Mouse (Mus musculus) megakaryocyte, embryonic 14.5 days (primary cell): Measurements from ENCODE around the gene Pola2. TPM values are rescaled to one million over a fixed set of nuclear protein-coding genes. Genes with fewer than 3 reads are reported as not detected.

Experiments
- H3K27me3 ChIP-seq: replicated peaks from 2 replicates; pipeline ENCODE3; 2012; ENCODE audit warnings: inconsistent platforms
- H3K36me3 ChIP-seq: replicated peaks from 2 replicates; pipeline ENCODE3; 2012; ENCODE audit warnings: low read length, inconsistent platforms, mixed read lengths
- H3K4me1 ChIP-seq: 2 replicates; pipeline ENCODE4 v1.6.1; 2012; ENCODE audit warnings: inconsistent platforms
- H3K4me3 ChIP-seq: replicated peaks from 2 replicates; pipeline ENCODE3; 2012; ENCODE audit warnings: moderate library complexity, mild to moderate bottlenecking, inconsistent platforms
- H3K9me3 ChIP-seq: 2 replicates; pipeline ENCODE4 v1.6.1; 2012; ENCODE audit warnings: inconsistent platforms
- FLI1 ChIP-seq: IDR thresholded peaks from 2 replicates; pipeline ENCODE4 v1.6.1; 2012; ENCODE audit warnings: low read length, inconsistent platforms, mixed read lengths
- GATA1 ChIP-seq: IDR thresholded peaks from 3 replicates; pipeline ENCODE4 v1.6.1; 2012; ENCODE audit warnings: mixed read lengths, low read length, inconsistent platforms, borderline replicate concordance
- polyA plus RNA-seq: library from polyadenylated mRNA; stranded (reverse); fragments of >175 nt; gene quantifications from 2 replicates; pipeline ENCODE4 v1.2.3, GENCODE M21; 2012; ENCODE audit warnings: low replicate concordance; ENCODE audit not compliant: insufficient read depth

The Pola2 gene
- polyA plus RNA-seq = 11.0 and 14.1 TPM in 2 replicates

DNA sequence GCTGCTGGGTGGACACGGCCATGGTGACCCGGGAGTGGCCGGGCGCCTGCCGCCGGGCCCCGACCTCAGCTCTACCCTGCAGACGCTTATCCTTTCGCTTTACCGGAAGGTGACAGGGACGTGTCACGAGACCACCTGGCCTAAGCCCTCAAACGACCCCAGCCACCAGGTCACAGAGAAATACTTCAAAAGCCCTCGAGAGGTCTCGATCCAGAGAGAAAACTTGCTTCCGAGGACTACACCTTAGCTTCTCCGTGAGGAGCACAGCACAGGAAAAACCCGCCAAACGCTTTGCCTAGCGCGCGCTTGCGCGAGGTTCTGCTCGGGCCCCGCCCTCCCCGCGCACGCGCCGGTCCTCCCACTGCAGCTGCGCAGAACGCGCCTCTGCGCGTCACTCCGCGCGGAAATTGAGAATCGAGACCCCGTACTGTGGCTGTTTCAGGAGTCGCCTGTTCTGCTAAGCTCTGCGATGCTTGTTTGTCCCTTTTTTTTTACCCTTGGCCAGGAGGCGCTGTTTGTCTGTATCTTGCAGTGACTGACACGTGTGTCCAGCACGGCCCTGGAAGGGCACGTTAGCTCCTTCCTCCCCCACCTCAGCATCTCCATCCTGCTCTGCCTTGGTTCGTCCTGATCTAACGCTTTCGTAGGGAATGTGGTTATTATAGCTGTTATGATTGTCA is at the start of gene Pola2:
TSS of gene Pola2 (minus strand) at position 320 of the 680 bp plus-strand sequence.
- Histone ChIP-seq H3K27me3 (no peaks in the 10 kb centered on the region), H3K4me3 (peak within 1 kb of the TSS; percentile 96), H3K9me3 (no peaks in the 10 kb centered on the region), H3K4me1 (peaks cover 62% of the 10 kb centered on the region), H3K36me3 (peaks cover 21% of the 10 kb centered on the region)
- TF ChIP-seq FLI1 (0 out of 2 replicates have a peak, but pooled peaks have one; percentile 9), GATA1 (no peak)

DNA sequence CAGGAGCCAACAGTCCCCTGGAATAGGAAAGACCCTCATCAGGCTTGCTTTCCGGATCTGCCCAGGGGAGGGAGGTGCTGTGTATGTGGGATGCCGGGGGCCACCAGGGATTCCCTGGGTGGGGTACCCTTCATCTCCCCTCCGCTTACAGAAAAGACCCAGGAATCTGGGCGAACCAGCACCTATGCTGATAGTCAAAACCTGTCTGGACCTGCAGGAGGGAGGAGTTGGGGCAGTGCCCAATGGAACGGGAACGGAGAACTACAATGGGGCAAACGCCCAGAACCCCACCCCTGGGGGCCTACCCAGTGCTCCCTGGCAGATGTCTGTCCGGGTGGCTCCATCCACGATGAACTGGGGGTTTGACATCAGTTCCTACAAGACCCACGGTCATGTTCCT is 49.7 kb upstream of the Pola2 start:
- no peaks in the 10 kb centered on the region for H3K9me3 ChIP-seq
- H3K27me3 ChIP-seq = no peaks in the 10 kb centered on the region
- TF ChIP-seq GATA1 (no peak), FLI1 (no peak)
- H3K36me3 ChIP-seq = peaks cover 51% of the 10 kb centered on the region
- H3K4me3 ChIP-seq = no peak overlapping the region
- peaks cover 62% of the 10 kb centered on the region for H3K4me1 ChIP-seq

DNA sequence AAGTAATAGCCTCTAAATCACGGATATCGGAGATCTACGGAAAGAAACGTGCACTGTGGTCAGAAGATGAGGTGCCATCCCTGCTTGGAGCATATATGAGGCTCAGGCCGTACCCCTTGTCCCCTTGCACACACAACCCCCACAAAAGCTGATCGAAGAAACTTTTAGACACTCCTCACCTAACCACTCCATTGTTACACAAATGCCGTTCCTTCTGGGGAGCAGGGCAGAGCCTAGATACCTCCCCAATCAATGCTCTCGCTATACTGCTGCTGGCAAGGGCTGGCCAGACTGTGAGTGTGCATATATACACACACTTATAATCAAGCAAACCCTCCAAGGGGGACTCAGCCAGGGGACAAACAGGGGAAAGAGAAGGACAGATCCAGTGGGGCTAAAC is 45.1 kb upstream of the Pola2 start:
- Histone ChIP-seq H3K36me3 (peaks cover 79% of the 10 kb centered on the region), H3K27me3 (no peaks in the 10 kb centered on the region)

DNA sequence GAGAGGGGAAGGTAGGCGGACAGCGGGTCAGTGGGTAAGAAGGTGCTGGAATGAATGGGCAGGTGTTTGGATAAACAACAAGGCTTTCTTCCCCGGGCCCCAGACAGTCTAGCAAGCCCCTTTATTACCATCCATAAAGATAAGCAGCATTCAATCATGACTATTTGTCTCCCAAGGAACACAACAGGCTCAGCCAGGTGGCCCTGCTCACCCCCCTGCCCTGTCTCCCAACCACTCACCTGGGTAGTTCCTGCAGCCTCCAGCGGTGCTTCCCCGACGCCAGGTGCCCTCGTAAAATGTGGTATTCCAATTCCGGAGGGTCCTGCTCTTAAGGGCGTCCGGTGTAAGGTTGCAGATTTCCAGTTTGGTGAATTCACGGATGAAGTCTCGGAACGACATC is 43.0 kb upstream of the Pola2 start:
- Histone ChIP-seq H3K27me3 (no peaks in the 10 kb centered on the region), H3K36me3 (peaks cover 72% of the 10 kb centered on the region), H3K9me3 (no peaks in the 10 kb centered on the region), H3K4me3 (no peak overlapping the region), H3K4me1 (peaks cover 24% of the 10 kb centered on the region)
- TF ChIP-seq FLI1 (no peak), GATA1 (no peak)

More for the DNA sequence above, 45.1 kb upstream of the Pola2 start:
- no peak for TF ChIP-seq GATA1
- TF ChIP-seq FLI1 = no peak
- no peaks in the 10 kb centered on the region for H3K9me3 ChIP-seq
- H3K4me1 ChIP-seq = peaks cover 26% of the 10 kb centered on the region
- no peak overlapping the region for H3K4me3 ChIP-seq

DNA sequence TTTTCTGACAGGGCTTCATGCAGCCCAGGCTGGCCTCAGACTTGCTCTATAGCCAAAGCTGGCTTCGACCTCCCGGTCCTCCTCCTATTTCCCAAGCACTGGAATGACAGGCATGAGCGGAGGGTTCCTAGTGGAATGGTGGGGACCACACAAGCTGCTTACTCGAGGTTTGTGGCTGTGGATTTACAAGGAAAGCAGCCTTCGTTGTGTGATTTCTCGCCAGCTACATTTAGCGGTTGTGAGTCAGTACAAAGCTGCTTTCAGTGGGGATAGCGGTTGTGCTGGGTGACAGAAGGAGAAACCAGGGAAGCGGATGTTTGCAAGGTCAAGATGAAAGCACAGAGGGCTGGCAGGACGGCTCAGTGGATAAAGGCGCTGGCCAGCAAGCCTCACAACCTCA is 41.5 kb upstream of the Pola2 start:
- Histone ChIP-seq H3K4me1 (peaks cover 15% of the 10 kb centered on the region), H3K36me3 (peaks cover 69% of the 10 kb centered on the region), H3K27me3 (no peaks in the 10 kb centered on the region), H3K4me3 (no peak overlapping the region), H3K9me3 (no peaks in the 10 kb centered on the region)
- TF ChIP-seq FLI1 (no peak), GATA1 (no peak)

DNA sequence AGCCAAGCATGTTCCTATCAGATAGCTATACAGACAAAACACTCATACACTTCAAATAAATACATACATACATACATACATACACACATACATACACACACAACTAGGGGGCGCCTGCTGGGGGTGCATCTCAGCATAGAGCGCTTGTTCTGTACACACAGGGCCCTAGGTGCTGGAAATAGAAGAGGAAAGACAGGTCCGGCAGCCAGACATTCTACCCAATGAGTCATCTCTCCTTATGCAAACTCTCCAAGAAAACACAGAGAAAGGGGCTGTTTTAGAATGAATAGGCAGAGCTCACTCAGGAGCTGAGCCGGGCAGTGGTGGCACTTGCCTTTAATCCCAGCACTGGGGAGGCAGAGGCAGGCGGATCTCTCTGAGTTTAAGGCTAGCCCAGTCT is 36.0 kb upstream of the Pola2 start:
- Histone ChIP-seq H3K27me3 (no peaks in the 10 kb centered on the region), H3K4me3 (no peak overlapping the region), H3K9me3 (no peaks in the 10 kb centered on the region), H3K4me1 (peaks cover 30% of the 10 kb centered on the region), H3K36me3 (peaks cover 73% of the 10 kb centered on the region)
- no peak for TF ChIP-seq GATA1
- TF ChIP-seq FLI1 = no peak

DNA sequence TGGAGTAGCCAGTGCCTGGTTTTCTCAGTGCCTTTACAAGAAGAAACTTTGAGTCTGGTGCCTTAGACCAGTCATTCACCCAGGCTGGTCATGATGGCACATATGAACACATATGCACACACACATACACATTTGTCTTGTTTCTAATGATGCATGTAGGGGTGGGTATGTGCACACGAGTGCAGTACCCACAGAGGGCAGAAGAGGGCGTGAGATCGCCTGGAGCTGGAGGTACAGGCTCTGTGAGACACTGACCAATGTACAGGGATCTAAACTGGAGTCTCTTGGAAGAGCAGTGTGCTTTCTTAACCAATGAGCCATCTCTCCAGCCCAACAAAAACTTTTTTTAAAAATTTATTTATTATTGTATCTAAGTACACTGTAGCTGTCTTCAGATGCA is 34.2 kb upstream of the Pola2 start:
- Histone ChIP-seq H3K27me3 (no peaks in the 10 kb centered on the region), H3K9me3 (no peaks in the 10 kb centered on the region), H3K4me1 (peaks cover 26% of the 10 kb centered on the region), H3K4me3 (no peak overlapping the region), H3K36me3 (peaks cover 82% of the 10 kb centered on the region)
- TF ChIP-seq FLI1 (no peak), GATA1 (no peak)

DNA sequence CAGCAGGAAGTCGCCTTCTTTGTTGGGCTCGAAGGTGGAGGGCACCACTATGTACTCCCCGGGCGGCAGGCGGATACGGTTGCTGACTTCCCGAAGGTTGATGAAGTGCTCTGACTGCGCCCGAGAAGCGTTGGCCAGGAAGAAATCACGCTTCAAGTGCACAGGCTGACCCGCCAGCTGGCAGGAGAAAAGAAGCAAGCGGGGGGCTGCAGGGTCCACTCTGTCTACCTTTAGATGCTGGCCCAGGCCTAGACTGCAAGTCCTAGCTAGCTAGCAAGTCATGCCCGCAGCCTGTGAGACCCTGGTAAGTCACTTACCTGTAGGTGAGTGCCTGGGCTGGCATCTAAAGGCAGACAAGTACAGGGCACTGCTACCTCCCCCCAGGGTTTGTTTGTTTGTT is 30.7 kb upstream of the Pola2 start:
- H3K4me3 ChIP-seq = no peak overlapping the region
- no peaks in the 10 kb centered on the region for H3K27me3 ChIP-seq
- peaks cover 88% of the 10 kb centered on the region for H3K36me3 ChIP-seq
- H3K9me3 ChIP-seq = no peaks in the 10 kb centered on the region
- TF ChIP-seq FLI1 (no peak), GATA1 (no peak)
- peaks cover 59% of the 10 kb centered on the region for H3K4me1 ChIP-seq

DNA sequence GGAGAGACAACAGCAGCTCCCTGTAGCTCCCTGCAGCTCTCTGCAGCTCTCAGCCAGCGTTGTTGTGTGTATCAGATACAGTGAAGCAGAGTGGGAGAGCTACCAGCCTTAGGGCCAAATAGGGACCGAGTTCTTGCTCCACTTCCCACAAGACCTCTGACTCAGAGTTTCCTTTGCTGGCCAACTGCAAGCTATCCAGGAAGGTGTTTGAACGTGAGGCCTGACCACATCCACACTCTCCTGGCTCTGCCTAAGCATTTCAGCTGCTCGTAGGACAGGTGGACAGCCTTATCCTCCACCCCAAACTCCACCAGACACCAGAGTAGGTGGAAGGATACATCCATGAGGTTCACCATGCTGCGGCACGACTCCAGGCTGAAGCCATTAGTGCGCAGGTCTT is 28.0 kb upstream of the Pola2 start:
- Histone ChIP-seq H3K4me1 (peaks cover 71% of the 10 kb centered on the region), H3K27me3 (no peaks in the 10 kb centered on the region), H3K4me3 (peak overlapping the region; percentile 64), H3K36me3 (peaks cover 71% of the 10 kb centered on the region), H3K9me3 (no peaks in the 10 kb centered on the region)
- TF ChIP-seq FLI1 (no peak), GATA1 (no peak)

DNA sequence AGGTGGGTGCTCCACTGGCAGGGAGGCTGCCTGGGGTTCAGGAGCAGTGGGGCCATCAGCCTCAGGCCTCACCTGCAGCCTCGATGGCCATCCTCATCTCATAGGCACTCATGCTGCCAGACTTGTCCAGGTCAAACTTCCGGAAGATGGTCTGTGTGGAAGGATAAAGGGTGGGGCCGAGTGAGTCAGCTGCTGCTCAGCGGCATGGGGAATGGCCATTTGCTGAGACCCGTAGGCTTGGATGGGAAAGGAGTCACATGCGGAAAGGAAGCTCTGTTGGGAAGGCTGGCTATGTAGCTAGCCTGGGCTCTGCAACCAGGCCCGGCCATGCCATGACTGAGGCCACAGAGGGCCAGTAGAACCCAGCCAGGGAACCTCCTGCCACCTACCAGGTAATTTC is 27.5 kb upstream of the Pola2 start:
- Histone ChIP-seq H3K4me3 (peak overlapping the region; percentile 64), H3K36me3 (peaks cover 66% of the 10 kb centered on the region), H3K9me3 (no peaks in the 10 kb centered on the region), H3K4me1 (peaks cover 71% of the 10 kb centered on the region), H3K27me3 (no peaks in the 10 kb centered on the region)
- TF ChIP-seq GATA1 (no peak), FLI1 (no peak)
